Mouse (Mus musculus): ENCODE measurements around the gene Setd5.

DNA sequence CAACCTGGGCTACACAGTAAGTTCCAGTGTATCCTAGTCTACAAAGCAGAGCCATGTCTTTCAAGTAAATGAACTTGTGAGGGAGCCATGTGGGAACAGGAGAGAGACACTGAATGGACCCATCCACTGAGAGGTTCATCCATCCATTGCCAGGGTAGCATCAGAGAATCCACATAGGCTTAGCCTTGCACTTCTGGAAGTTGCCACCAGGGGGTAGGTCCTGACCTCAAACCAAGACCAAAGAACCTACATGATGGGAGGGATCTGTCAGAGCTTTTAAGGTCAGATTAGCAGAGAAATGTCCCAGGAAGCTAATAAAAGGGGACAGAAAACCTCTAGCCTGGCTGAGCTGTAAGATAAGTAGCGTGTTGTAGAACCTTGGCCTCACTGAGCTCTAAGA lies 95.4 kb downstream of the Setd5 start:
- no peak for TF ChIP-seq GATA1 (IDR thresholded peaks at IDR 0.05; ENCODE audit: low read length)
- no peak for TF ChIP-seq TAL1 (IDR thresholded peaks at IDR 0.05; ENCODE audit: low read length)
